Mouse (Mus musculus) testis, adult 2 months (tissue): ENCODE data around the gene Ptpra.

ENCODE experiments used
- CTCF ChIP-seq: fragments of 200-500 bp; IDR thresholded peaks from 2 replicates; pipeline ENCODE4 v1.5.1; 2012; ENCODE audit warnings: low read depth, mild to moderate bottlenecking, inconsistent platforms, low read length, moderate library complexity; ENCODE audit not compliant: control insufficient read depth, insufficient read depth, insufficient replicate concordance
- POLR2A ChIP-seq: fragments of 200-500 bp; IDR thresholded peaks from 2 replicates; pipeline ENCODE4 v1.6.1; 2012; ENCODE audit warnings: low read depth, mild to moderate bottlenecking, inconsistent platforms, low read length, moderate library complexity; ENCODE audit not compliant: control insufficient read depth

- TF ChIP-seq CTCF = no peak
- no peak for TF ChIP-seq POLR2A
Measured at GRCm38 (mm10) chr2:130491162-130491561, 41.1 kb downstream of the Ptpra start.
